Mouse (Mus musculus) embryonic facial prominence, embryonic 11.5 days (tissue): ENCODE results near the gene Ifna1. TPM values are rescaled to one million over a fixed set of nuclear protein-coding genes. Genes with fewer than 3 reads are reported as not detected.
"Not testable (repeated sequence)": the region's sequence is repeated elsewhere in the genome, so short reads cannot be mapped to it uniquely, and the experiment has no call there.

Experiments
- ATAC-seq: fragments of 200-750 bp; cut with Nextera tagmentation; replicated peaks from 2 replicates; pipeline ENCODE4 v1.8.0; 2017; ENCODE audit warnings: low read depth; ENCODE audit not compliant: insufficient number of reproducible peaks, low FRiP score, low TSS enrichment
- DNase-seq: peaks from one replicate; pipeline ENCODE4 v3.0.0-alpha.2; 2015; ENCODE audit warnings: low spot score
- H3K27ac ChIP-seq: fragments of 300-500 bp; sonication (generic); replicated peaks from 2 replicates; pipeline ENCODE4 v1.5.1; 2014; ENCODE audit warnings: mild to moderate bottlenecking, low read depth, low read length, control low read depth
- H3K27me3 ChIP-seq: fragments of 300-500 bp; sonication (generic); 2 replicates; pipeline ENCODE4 v1.6.1; 2014; ENCODE audit warnings: mild to moderate bottlenecking, low read length, moderate library complexity, mixed read lengths; ENCODE audit not compliant: control insufficient read depth, insufficient read depth
- H3K36me3 ChIP-seq: fragments of 300-500 bp; sonication (generic); replicated peaks from 2 replicates; pipeline ENCODE4 v1.6.1; 2014; ENCODE audit warnings: low read depth, mild to moderate bottlenecking, low read length, moderate library complexity, mixed read lengths; ENCODE audit not compliant: control insufficient read depth, insufficient read depth
- H3K4me1 ChIP-seq: fragments of 300-500 bp; sonication (generic); 2 replicates; pipeline ENCODE4 v1.6.1; 2014; ENCODE audit warnings: low read length, mixed read lengths; ENCODE audit not compliant: control insufficient read depth, insufficient read depth
- H3K4me2 ChIP-seq: fragments of 300-500 bp; sonication (generic); 2 replicates; pipeline ENCODE4 v1.6.1; 2014; ENCODE audit warnings: low read depth, mild to moderate bottlenecking, control low read depth, low read length, moderate library complexity
- H3K4me3 ChIP-seq: fragments of 300-500 bp; sonication (generic); 2 replicates; pipeline ENCODE4 v1.5.1; 2014; ENCODE audit warnings: low read depth, low read length, control low read depth
- H3K9ac ChIP-seq: fragments of 300-500 bp; sonication (generic); replicated peaks from 2 replicates; pipeline ENCODE4 v1.6.1; 2014; ENCODE audit warnings: mild to moderate bottlenecking, control low read depth, low read length
- H3K9me3 ChIP-seq: fragments of 300-500 bp; sonication (generic); replicated peaks from 2 replicates; pipeline ENCODE4 v1.6.1; 2016; ENCODE audit warnings: mild to moderate bottlenecking, low read length, inconsistent platforms, mixed read lengths; ENCODE audit not compliant: control insufficient read depth
- WGBS: fragments of 180-500 bp; shearing (Covaris S2); extraction: QIAGEN DNeasy Blood & Tissue Kit; methylation state at CpG from one replicate; pipeline ENCODE4 v1.1.7; 2014; 5-methylcytosine and 5-hydroxymethylcytosine counted together
- polyA plus RNA-seq: library from polyadenylated mRNA; unstranded; fragments of >200 nt; fragmentation: Nextera tagmentation; extraction: Ambion mirVana; gene quantifications from 2 replicates; pipeline ENCODE4 v1.2.1, GENCODE M21; 2014

The Ifna1 gene
- polyA plus RNA-seq, 1 experiment from 2014 or later: not detected

DNA sequence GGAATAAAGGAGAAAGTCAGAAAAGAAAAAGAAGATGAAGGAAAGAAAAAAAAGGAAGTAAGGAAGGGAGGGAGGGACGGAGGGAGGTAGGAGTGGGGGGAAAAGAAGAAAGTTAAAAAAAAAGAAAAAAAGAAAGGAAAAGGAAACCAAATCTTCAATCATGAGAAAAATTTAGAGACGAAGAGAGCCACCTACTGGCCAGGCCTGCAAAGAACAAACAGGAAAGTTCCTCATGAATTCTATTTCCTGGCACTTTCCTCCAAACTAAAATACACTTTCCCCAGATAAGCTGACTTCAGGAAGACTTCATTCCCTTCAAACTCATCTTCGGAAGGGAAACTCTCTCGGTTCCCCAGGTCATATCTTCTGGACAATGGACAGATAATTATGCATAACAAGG, 19.4 kb upstream of the Ifna1 start:
- Histone ChIP-seq H3K4me1 (no peaks in the 10 kb centered on the region), H3K4me2 (no peak overlapping the region), H3K9me3 (no peaks in the 10 kb centered on the region), H3K9ac (no peak overlapping the region), H3K4me3 (no peak overlapping the region), H3K27me3 (no peaks in the 10 kb centered on the region), H3K36me3 (no peaks in the 10 kb centered on the region), H3K27ac (no peak overlapping the region)
- DNase-seq (peak; percentile 59), ATAC-seq (no peak)
- 30% methylated on average over 4 of the region's 4 CpGs for WGBS

DNA sequence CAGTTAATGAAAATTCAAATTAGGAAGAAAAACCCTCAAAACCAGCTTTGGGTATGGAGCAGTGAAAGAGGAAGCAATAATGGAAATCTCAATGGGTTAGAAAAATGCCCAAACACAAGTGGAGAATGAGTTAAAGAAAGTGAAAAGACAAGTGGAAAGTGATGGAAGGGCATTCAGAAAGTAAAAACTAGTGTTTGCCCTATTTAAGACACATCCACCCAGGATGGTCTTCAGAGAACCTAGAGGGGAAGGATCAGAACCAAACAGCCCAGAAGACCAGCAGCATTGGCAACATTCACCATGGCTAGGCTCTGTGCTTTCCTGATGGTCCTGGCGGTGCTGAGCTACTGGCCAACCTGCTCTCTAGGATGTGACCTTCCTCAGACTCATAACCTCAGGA, 14.7 kb upstream of the Ifna1 start, which contains the start of gene Ifna5:
Gene Ifna5, plus strand, starts transcription at position 301 of the 400 bp plus-strand sequence.
- not testable (repeated sequence) for H3K4me3 ChIP-seq, DNase-seq
- WGBS: 80% methylated on average over 1 of the region's 1 CpGs

DNA sequence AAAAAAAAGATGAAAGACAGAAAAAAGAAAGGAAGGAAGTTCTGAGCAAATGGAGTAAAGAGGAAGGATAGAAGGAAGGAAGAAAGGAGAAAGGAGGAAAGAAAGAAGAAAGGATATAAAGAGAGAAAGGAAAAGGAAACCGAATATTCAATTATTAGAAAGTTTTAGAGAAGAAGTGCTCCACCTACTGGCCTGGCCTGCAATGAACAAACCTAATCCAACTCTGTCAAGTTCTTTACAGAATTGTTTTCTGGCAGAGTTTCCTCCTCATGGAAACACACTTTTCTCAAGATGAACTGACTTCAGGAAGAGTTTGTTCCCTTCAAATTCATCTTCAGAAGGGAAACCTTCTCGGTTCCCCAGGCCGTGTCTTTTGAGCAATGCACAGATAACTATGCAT, 11.1 kb upstream of the Ifna1 start:
- no peaks in the 10 kb centered on the region for H3K9me3 ChIP-seq
- H3K4me2 ChIP-seq: no peak overlapping the region
- H3K9ac ChIP-seq: no peak overlapping the region
- no peak overlapping the region for H3K4me3 ChIP-seq
- H3K4me1 ChIP-seq: no peaks in the 10 kb centered on the region
- no peak overlapping the region for H3K27ac ChIP-seq
- H3K36me3 ChIP-seq: no peaks in the 10 kb centered on the region
- ATAC-seq: no peak
- 42% methylated on average over 3 of the region's 3 CpGs for WGBS
- H3K27me3 ChIP-seq: no peaks in the 10 kb centered on the region
- DNase-seq: peak; percentile 56

More for the DNA sequence above, 14.7 kb upstream of the Ifna1 start, which contains the start of gene Ifna5:
- H3K9me3 ChIP-seq, H3K4me1 ChIP-seq, H3K27me3 ChIP-seq, H3K4me2 ChIP-seq, H3K36me3 ChIP-seq, ATAC-seq, H3K27ac ChIP-seq, H3K9ac ChIP-seq: not testable (repeated sequence)

DNA sequence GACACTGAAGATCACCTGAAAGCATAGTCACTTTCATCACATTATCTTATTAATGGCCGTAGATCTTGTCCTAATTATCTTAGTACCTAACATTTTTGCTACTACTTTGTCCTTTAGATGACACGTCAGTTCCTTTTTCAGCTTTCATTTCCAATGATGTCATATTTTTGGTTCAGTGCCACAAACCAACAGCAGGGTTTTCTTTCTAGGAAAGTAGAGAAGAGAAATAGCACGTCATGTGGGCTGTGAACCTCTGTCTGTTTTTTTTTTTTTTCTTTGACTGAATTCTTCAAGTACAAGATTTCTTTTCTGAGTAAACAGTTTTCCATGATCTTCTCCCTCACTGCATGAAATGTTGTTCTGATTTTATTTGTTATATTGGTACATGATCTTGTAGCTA, 9.8 kb upstream of the Ifna1 start:
- DNase-seq: no peak
- WGBS: 82% methylated on average over 3 of the region's 3 CpGs
- Histone ChIP-seq H3K4me3 (no peak overlapping the region), H3K27ac (no peak overlapping the region), H3K9me3 (no peaks in the 10 kb centered on the region), H3K4me2 (no peak overlapping the region), H3K36me3 (no peaks in the 10 kb centered on the region), H3K9ac (no peak overlapping the region), H3K27me3 (no peaks in the 10 kb centered on the region), H3K4me1 (no peaks in the 10 kb centered on the region)
- no peak for ATAC-seq

DNA sequence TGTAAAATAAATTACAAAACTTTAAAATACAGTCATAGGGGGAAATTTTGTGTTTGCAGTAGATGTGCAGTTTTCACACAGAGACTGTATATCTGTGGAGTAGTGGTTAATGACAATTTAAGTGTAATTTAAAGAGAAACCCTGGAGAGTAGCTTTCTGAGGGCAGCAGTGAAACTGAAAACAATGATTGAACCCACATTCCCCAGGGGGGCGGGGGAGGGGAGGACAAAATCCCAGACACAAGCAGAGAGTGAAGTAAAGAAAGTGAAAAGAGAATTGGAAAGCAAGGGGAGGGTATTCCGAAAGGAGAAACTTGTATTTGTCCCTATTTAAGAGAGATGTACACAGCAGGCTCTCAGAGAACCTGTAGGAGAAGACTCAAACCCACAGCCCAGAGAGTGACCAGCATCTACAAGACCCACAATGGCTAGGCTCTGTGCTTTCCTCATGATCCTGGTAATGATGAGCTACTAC, 8.4 kb upstream of the Ifna1 start, which contains the start of gene Ifna4:
Gene Ifna4, plus strand, starts transcription at position 424 of the 474 bp plus-strand sequence.
- no peaks in the 10 kb centered on the region for H3K9me3 ChIP-seq
- no peak within 1 kb of the TSS for H3K27ac ChIP-seq
- ATAC-seq (no peak), DNase-seq (no peak)
- H3K4me3 ChIP-seq: no peak within 1 kb of the TSS
- 44% methylated on average over 2 of the region's 2 CpGs for WGBS
- no peak within 1 kb of the TSS for H3K4me2 ChIP-seq
- H3K9ac ChIP-seq: no peak within 1 kb of the TSS
- H3K36me3 ChIP-seq: no peaks in the 10 kb centered on the region
- H3K27me3 ChIP-seq: no peaks in the 10 kb centered on the region
- no peaks in the 10 kb centered on the region for H3K4me1 ChIP-seq

DNA sequence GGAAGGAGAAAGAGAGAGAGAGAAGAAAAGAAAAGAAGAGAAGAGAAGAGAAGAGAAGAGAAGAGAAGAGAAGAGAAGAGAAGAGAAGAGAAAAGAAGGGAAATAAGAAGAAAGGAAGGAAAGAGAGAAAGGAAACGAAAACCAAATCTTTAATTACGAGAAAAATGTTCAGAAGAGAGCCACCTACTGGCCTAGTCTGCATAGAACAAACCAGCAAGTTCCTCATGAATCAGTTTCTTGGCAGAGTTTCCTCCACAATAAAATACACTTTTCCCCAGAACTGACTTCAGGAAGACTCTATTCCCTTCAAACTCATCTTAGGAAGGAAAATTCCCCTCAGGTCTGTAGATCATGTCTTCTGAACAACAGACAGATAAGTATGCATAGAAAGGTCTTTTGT, 4.6 kb upstream of the Ifna1 start:
- Histone ChIP-seq H3K27me3 (no peaks in the 10 kb centered on the region), H3K9ac (no peak overlapping the region), H3K4me1 (no peaks in the 10 kb centered on the region), H3K4me2 (no peak overlapping the region), H3K4me3 (no peak overlapping the region), H3K27ac (no peak overlapping the region), H3K9me3 (no peaks in the 10 kb centered on the region), H3K36me3 (no peaks in the 10 kb centered on the region)
- DNase-seq (peak; percentile 3), ATAC-seq (no peak)
- WGBS: 46% methylated on average over 2 of the region's 2 CpGs

DNA sequence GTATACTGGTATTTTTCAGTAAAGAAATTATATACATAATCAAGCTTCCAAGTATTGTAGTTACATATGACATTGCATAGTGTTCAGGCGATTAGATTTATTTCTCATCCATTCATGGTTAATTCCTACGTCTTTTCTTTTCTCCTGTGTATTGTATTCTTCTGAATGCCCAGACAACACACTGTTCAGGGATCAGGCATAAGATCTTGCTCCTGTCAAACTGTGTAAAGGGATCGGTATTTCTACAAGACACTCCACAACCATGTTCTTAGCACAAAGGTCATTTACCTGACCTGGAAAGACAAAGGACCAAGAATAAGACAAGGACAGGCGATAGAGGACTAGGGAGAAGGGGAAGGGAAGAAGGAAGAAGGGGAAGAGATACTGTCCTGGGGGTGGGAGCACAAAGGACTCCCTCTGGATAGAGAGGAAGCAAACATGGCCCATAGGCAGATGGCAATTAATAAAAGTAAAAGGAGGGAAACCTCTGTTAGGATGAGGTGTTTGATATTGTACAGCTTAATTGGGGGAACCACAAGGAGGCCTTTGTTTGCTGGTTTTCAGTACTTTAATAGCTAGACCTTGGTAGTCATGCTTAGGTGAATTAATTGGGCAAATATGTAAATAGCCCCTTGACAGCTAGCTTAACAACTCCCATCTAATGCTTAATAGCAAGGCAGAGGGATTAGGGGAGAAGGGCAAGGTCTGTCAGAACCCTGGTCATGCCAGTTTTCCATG, 1.3 kb downstream of the Ifna1 start:
- DNase-seq: no peak
- Histone ChIP-seq H3K4me3 (no peak overlapping the region), H3K36me3 (no peaks in the 10 kb centered on the region), H3K9me3 (no peaks in the 10 kb centered on the region), H3K27me3 (no peaks in the 10 kb centered on the region), H3K9ac (no peak overlapping the region), H3K4me2 (no peak overlapping the region), H3K4me1 (no peaks in the 10 kb centered on the region), H3K27ac (no peak overlapping the region)
- WGBS: 52% methylated on average over 4 of the region's 4 CpGs
- no peak for ATAC-seq

DNA sequence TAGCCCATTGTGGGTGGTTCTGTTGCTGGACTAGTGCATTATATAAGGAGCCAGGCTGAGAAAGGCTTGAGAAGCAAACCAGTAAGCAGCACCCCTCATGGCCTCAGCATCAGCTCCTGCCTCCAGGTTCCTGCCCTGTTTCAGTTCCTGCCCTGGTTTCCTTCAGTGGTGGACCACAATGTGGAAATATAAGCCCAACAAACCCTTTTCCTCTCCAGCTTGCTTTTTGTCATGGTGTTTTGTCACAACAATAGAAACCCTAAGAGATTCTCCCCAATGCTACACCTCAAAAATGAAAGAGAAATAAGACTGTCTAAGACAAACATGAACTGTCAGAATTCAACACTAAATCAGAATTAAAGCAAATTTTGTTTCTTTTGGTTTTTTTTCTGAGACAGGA, 9.3 kb downstream of the Ifna1 start:
- no peak overlapping the region for H3K4me2 ChIP-seq
- no peak overlapping the region for H3K4me3 ChIP-seq
- no peaks in the 10 kb centered on the region for H3K36me3 ChIP-seq
- ATAC-seq (no peak), DNase-seq (no peak)
- H3K9ac ChIP-seq: no peak overlapping the region
- no peaks in the 10 kb centered on the region for H3K9me3 ChIP-seq
- H3K4me1 ChIP-seq: no peaks in the 10 kb centered on the region; the same call in 1 of the 2 replicates
- no peak overlapping the region for H3K27ac ChIP-seq
- no peaks in the 10 kb centered on the region for H3K27me3 ChIP-seq
